Mouse (Mus musculus) intestine, embryonic 15.5 days (tissue): ENCODE results near the gene Thap8. TPM values are rescaled to one million over a fixed set of nuclear protein-coding genes. Genes with fewer than 3 reads are reported as not detected.

Experiments
- ATAC-seq: fragments of 200-750 bp; cut with Nextera tagmentation; 2 replicates; pipeline ENCODE4 v1.8.0; 2017; ENCODE audit warnings: moderate TSS enrichment, moderate library complexity
- H3K27ac ChIP-seq: fragments of 300-500 bp; sonication (generic); 2 replicates; pipeline ENCODE4 v1.5.1; 2015; ENCODE audit warnings: mild to moderate bottlenecking, inconsistent platforms
- H3K27me3 ChIP-seq: fragments of 300-500 bp; sonication (generic); replicated peaks from 2 replicates; pipeline ENCODE4 v1.6.1; 2015; ENCODE audit warnings: inconsistent platforms
- H3K36me3 ChIP-seq: fragments of 300-500 bp; sonication (generic); 2 replicates; pipeline ENCODE4 v1.6.1; 2015; ENCODE audit warnings: inconsistent platforms
- H3K4me1 ChIP-seq: fragments of 300-500 bp; sonication (generic); replicated peaks from 2 replicates; pipeline ENCODE4 v1.6.1; 2015; ENCODE audit warnings: inconsistent platforms
- H3K4me2 ChIP-seq: fragments of 300-500 bp; sonication (generic); replicated peaks from 2 replicates; pipeline ENCODE4 v1.6.1; 2015; ENCODE audit warnings: mild to moderate bottlenecking, inconsistent platforms
- H3K4me3 ChIP-seq: fragments of 300-500 bp; sonication (generic); replicated peaks from 2 replicates; pipeline ENCODE4 v1.5.1; 2015; ENCODE audit warnings: inconsistent platforms
- H3K9ac ChIP-seq: fragments of 300-500 bp; sonication (generic); 2 replicates; pipeline ENCODE4 v1.6.1; 2015; ENCODE audit warnings: inconsistent platforms
- H3K9me3 ChIP-seq: fragments of 300-500 bp; sonication (generic); 2 replicates; pipeline ENCODE4 v1.6.1; 2016; ENCODE audit warnings: inconsistent platforms
- WGBS: fragments of 180-500 bp; shearing (Covaris S2); methylation state at CpG from one replicate; pipeline ENCODE4 v1.1.7; 2015; 5-methylcytosine and 5-hydroxymethylcytosine counted together
- polyA plus RNA-seq: library from polyadenylated mRNA; unstranded; fragments of >200 nt; fragmentation: Nextera tagmentation; extraction: Ambion mirVana; gene quantifications from 2 replicates; pipeline ENCODE4 v1.2.1, GENCODE M21; 2015

The Thap8 gene
- polyA plus RNA-seq, 1 experiment from 2014 or later: 0.34 TPM

DNA sequence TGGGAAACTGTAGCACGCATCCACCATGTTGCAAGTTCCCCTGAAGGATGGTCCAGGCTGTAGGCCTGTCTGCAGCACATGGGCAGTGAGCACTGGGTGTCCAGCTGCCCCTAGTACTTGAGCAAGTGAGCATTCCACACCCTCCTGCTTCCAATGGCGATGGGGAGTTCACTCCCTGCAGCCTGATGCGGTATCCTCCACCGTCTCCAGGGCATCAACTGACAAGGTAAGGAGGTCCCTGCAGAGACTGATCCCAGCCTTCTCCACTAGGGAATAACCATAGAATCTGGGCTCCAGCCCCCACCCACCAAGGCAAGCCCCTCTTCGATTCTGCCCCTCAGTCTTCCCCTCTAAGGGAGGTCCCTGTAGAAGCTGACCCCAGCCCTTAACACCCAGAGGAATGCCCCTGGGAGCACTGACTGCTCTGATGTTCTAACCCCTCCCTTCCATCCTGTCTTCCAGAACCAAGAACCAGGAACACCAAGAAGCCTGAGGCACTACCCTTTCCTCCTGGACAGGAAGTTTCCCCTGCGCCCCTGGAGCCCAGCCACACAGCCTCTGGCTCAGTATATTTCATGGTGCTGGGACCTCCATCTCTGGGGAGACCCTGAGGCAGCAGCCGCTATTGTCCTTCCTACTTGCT lies 9.3 kb downstream of the Thap8 start:
- Histone ChIP-seq H3K4me1 (0 out of 2 replicates have a peak, but pooled peaks cover 2% of the 10 kb centered on the region), H3K4me2 (no peak overlapping the region), H3K27me3 (no peaks in the 10 kb centered on the region), H3K9me3 (no peaks in the 10 kb centered on the region), H3K36me3 (no peaks in the 10 kb centered on the region), H3K4me3 (no peak overlapping the region), H3K27ac (no peak overlapping the region), H3K9ac (no peak overlapping the region)
- WGBS: 69% methylated on average over 7 of the region's 7 CpGs
- no peak for ATAC-seq

DNA sequence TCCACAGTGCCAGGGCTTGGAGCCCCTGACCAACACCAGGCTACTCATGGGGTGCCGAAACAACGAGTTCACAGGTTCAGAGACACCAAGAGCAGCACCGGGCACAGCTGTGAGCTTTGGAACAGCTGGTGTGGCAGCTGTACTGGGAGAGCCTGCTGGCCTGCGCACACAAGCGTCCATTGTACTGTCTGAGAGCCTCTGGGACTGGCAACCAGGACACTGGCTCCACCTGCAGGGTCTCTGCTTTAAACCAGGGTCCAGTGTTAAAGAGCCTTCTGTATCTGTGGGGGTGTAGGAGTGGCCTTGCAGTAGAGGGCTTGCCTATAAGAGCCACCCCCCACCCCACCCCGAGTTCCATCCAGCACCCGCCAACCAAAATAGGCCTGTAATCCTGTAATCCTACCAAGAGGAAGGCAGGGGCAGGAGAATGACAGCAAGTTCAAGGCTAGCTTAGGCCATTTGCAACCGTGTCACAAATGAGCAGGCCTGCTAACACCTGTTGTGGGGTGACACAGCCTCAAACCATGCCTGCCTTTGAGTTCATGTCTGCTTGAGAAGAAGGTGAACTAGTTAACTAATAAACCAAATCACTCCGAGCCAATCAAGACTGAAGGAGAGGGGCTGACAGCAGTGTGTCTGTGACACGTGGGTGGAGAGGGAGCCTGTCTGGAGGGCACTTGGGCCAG lies 10.0 kb downstream of the Thap8 start:
- peak; percentile 51; the same call in 1 of the 2 replicates for ATAC-seq
- Histone ChIP-seq H3K4me3 (no peak overlapping the region), H3K9ac (no peak overlapping the region), H3K36me3 (no peaks in the 10 kb centered on the region), H3K4me2 (no peak overlapping the region), H3K4me1 (0 out of 2 replicates have a peak, but pooled peaks cover 2% of the 10 kb centered on the region), H3K9me3 (no peaks in the 10 kb centered on the region), H3K27ac (no peak overlapping the region), H3K27me3 (no peaks in the 10 kb centered on the region)
- 56% methylated on average over 10 of the region's 10 CpGs for WGBS

DNA sequence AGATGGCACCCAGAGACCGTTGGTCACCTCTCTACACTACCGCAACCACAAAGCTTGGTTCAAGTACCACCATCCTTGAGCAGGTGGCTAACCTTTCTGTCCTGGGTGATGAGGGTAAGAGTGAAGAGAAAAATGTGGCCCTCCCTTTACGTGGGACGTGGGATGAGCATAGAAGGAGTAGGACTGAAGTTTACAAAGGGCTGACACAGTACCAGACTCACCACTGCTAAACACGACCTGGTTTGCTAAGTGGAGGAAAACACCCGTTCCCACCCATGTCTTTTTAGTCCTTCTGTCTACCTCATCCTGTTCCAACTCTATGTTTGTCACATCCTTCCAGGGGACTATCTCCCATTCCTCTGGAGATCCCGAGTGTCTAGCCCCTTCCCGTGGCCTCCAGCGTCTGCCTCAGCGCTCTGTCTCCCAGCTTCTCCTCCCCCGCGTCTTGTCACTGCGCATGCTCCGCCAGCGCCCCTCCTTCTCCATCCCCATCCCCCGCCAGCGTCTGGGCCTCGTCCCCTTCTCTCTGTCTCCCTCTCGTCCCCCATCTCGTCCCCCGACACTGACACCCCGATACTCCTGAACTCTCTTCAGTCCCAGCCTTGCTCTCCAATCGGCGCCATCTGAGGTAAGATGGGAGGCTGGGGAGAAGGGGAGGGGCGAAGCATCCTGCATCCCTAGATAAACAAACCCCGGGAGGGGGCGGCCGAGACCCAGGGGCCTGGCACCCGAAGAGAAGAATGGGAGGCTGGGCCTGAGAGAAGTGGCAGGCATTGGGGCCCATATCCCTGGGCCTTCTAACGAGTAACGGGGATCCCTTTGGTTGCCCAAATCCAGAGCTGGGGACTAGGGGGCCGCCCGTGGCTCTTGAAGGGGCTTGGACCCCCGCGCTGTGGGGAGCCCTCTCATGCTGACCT lies 11.6 kb downstream of the Thap8 start, which contains the start of gene Clip3:
Clip3 (plus strand) TSS at position 514 of the 917 bp plus-strand sequence.
- Histone ChIP-seq H3K4me2 (peak within 1 kb of the TSS; percentile 67), H3K9ac (peak within 1 kb of the TSS; percentile 68), H3K4me1 (0 out of 2 replicates have a peak, but pooled peaks cover 2% of the 10 kb centered on the region), H3K4me3 (peak within 1 kb of the TSS; percentile 63), H3K9me3 (no peaks in the 10 kb centered on the region), H3K36me3 (peaks cover under 1% of the 10 kb centered on the region; the same call in 1 of the 2 replicates), H3K27ac (peak within 1 kb of the TSS; percentile 41), H3K27me3 (no peaks in the 10 kb centered on the region)
- WGBS: 8% methylated on average over 35 of the region's 35 CpGs
- peak; percentile 79 for ATAC-seq

DNA sequence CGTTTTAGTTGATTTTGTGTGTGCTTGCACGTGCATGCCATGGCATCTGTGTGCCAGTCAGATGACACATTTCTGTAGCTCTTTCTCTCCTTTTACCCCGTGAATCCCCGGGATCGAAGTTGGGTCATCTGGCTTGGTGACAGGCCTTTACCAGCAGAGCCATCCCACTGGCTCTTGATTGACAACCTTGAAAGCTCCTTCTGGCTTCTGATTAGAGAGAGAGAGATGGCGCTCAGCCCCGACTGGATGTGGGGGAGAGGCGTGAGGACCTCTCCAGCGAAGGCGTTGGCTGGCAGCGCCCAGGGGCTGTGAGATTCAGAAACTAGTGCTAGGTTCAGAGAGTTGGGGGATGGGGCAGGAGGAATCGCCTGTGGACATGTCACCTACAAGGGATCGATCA lies 13.9 kb downstream of the Thap8 start:
- Histone ChIP-seq H3K4me2 (no peak overlapping the region), H3K4me3 (no peak overlapping the region), H3K4me1 (0 out of 2 replicates have a peak, but pooled peaks cover 2% of the 10 kb centered on the region), H3K9me3 (no peaks in the 10 kb centered on the region), H3K9ac (no peak overlapping the region), H3K27me3 (no peaks in the 10 kb centered on the region), H3K27ac (no peak overlapping the region), H3K36me3 (peaks cover 4% of the 10 kb centered on the region; the same call in 1 of the 2 replicates)
- no peak for ATAC-seq
- 81% methylated on average over 13 of the region's 13 CpGs for WGBS

DNA sequence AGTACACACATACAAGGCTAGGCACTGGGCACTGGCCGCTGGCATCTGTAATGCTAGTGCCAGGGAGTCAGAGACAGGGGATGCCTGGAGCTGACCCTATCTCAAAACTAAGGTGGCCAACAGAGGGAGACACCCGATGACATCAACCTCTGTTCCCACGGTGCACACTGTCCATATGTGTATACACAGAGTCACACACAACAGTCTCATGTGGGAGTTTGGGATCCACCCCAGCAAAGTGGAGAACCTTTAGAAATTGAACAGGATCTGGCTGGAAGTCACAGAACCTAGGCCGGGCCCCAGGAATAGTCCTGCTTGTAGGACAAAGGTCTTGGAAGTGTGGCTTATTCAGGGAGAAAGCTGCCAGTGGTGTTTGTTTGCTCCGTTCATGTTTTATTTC lies 14.4 kb downstream of the Thap8 start:
- no peak overlapping the region for H3K4me3 ChIP-seq
- no peaks in the 10 kb centered on the region for H3K9me3 ChIP-seq
- H3K27ac ChIP-seq: no peak overlapping the region
- no peak overlapping the region for H3K4me2 ChIP-seq
- H3K4me1 ChIP-seq: 0 out of 2 replicates have a peak, but pooled peaks cover 2% of the 10 kb centered on the region
- no peak overlapping the region for H3K9ac ChIP-seq
- H3K36me3 ChIP-seq: peaks cover 4% of the 10 kb centered on the region; the same call in 1 of the 2 replicates
- H3K27me3 ChIP-seq: no peaks in the 10 kb centered on the region
- ATAC-seq: no peak
- 88% methylated on average over 5 of the region's 5 CpGs for WGBS

DNA sequence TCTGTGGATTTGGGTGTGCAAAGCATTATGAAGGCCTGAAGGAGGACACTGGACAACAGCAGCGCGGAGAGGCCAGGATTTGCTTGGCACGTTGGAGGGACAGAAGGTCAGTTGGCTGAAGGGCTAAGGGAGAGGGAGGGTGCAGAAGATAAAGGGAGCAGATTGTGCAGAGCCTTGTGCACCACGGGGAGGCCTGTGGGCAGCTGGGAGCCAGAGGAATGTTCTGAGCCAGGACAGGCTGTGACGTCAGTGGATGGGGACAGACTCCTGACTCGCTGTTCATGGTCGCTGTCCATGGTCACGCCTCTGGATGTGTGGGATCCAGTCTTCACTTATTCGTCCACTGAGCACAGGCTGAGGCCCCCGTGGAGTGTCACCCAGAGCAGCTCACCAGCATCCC lies 15.2 kb downstream of the Thap8 start:
- Histone ChIP-seq H3K4me3 (no peak overlapping the region), H3K4me1 (0 out of 2 replicates have a peak, but pooled peaks cover 2% of the 10 kb centered on the region), H3K27me3 (no peaks in the 10 kb centered on the region), H3K36me3 (peaks cover 4% of the 10 kb centered on the region; the same call in 1 of the 2 replicates), H3K4me2 (no peak overlapping the region), H3K9ac (no peak overlapping the region), H3K9me3 (no peaks in the 10 kb centered on the region), H3K27ac (no peak overlapping the region)
- 52% methylated on average over 10 of the region's 10 CpGs for WGBS
- no peak for ATAC-seq

DNA sequence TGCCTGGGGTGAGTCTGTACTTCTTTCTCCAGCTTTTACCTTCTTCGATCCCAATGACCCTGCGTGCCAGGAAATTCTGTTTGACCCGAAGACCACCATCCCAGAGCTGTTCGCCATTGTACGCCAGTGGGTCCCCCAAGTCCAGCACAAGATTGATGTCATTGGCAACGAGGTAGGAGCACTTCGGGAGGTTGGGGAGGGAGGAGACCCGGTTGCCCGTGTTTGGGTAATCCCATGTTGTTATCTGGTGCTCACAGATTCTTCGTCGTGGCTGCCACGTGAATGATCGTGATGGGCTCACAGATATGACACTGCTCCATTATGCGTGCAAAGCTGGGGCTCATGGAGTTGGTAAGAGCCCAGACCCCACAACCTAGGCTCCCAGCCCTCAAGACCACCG lies 16.9 kb downstream of the Thap8 start:
- no peak for ATAC-seq
- Histone ChIP-seq H3K4me3 (no peak overlapping the region), H3K9ac (no peak overlapping the region), H3K36me3 (peaks cover 6% of the 10 kb centered on the region), H3K9me3 (no peaks in the 10 kb centered on the region), H3K4me2 (no peak overlapping the region), H3K27ac (no peak overlapping the region), H3K27me3 (no peaks in the 10 kb centered on the region), H3K4me1 (0 out of 2 replicates have a peak, but pooled peaks cover 2% of the 10 kb centered on the region)
- 92% methylated on average over 15 of the region's 15 CpGs for whole genome bisulfite sequencing

DNA sequence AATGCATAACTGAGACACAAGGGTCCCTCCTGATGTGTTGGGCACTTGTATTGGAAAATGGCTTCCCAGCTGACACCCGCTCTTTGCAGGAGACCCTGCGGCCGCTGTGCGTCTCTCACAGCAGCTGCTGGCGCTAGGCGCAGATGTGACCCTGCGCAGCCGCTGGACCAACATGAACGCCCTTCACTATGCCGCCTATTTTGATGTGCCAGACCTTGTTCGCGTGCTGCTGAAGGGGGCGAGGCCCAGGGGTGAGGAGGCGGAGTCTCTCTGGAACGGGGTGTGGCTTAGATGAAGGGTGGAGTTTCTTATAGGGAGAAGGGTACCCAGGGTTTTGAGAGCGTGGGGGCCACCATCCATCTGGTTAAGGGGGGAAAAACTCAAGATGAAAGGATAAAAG lies 17.4 kb downstream of the Thap8 start:
- Histone ChIP-seq H3K36me3 (peaks cover 9% of the 10 kb centered on the region), H3K4me3 (no peak overlapping the region), H3K4me1 (no peaks in the 10 kb centered on the region), H3K27ac (no peak overlapping the region), H3K27me3 (no peaks in the 10 kb centered on the region), H3K9me3 (no peaks in the 10 kb centered on the region), H3K9ac (no peak overlapping the region), H3K4me2 (no peak overlapping the region)
- WGBS: 80% methylated on average over 16 of the region's 16 CpGs
- ATAC-seq: 0 out of 2 replicates have a peak, but pooled peaks have one; percentile 32

DNA sequence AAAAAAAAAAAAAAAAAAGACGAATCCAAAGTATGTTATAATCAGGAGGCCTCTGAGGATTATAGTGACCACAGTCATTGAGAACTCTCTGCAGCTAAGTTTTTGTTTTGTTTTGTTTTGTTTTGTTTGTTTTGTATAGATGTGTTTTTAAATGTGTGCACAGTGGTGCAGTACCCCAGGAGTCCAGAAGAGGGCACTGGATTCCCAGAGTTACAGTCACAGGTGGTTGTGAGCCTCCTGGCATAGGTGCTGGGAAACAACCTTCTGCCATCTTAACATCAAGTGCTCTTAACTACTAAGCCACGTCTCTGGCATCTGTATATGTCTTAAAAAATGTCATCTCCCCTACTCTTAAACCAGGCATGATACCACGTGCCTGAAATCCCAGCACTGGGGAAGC lies 21.0 kb downstream of the Thap8 start:
- H3K9ac ChIP-seq: no peak overlapping the region
- H3K36me3 ChIP-seq: peaks cover 9% of the 10 kb centered on the region
- 58% methylated on average over 3 of the region's 3 CpGs for WGBS
- H3K4me2 ChIP-seq: no peak overlapping the region
- no peaks in the 10 kb centered on the region for H3K9me3 ChIP-seq
- no peaks in the 10 kb centered on the region for H3K4me1 ChIP-seq
- no peak overlapping the region for H3K27ac ChIP-seq
- no peak overlapping the region for H3K4me3 ChIP-seq
- no peak for ATAC-seq
- H3K27me3 ChIP-seq: no peaks in the 10 kb centered on the region

DNA sequence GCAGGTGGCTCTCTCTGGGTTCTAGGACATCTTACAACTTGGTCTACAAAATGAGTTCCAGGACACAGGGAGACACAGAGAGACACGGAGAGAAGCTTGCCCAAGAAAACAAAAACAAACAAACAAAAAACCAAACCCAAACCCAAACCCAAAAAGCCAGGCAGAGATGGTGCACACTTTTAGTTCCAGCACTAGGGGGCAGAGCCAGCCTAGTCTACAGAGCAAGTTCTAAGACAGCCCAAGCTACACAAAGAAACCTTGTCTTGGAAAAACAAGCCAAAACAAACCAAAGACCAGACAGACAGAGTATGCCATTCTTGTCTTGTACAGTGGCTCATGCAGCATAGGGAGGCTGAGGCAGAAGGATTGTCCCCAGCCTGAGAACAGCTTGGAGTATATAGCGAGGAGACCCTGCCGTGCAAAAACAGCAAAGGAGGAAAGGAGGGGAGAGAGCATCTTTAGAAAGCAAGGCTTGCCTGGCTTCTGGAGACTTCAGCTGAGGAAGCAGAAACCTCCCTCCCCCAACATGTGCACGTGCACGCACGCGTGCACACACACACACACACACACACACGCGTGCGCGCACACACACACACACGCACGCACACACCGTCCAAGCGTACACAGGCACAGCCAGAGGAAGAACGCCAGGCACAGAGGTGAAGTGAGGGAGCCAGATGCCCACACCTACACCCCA lies 26.3 kb downstream of the Thap8 start:
- H3K4me3 ChIP-seq: no peak overlapping the region
- no peak for ATAC-seq
- no peaks in the 10 kb centered on the region for H3K9me3 ChIP-seq
- H3K27me3 ChIP-seq: no peaks in the 10 kb centered on the region
- H3K4me1 ChIP-seq: peaks cover 12% of the 10 kb centered on the region
- no peak overlapping the region for H3K9ac ChIP-seq
- H3K27ac ChIP-seq: no peak overlapping the region
- no peak overlapping the region for H3K4me2 ChIP-seq
- H3K36me3 ChIP-seq: peaks cover 5% of the 10 kb centered on the region; the same call in 1 of the 2 replicates
- WGBS: 91% methylated on average over 16 of the region's 16 CpGs

DNA sequence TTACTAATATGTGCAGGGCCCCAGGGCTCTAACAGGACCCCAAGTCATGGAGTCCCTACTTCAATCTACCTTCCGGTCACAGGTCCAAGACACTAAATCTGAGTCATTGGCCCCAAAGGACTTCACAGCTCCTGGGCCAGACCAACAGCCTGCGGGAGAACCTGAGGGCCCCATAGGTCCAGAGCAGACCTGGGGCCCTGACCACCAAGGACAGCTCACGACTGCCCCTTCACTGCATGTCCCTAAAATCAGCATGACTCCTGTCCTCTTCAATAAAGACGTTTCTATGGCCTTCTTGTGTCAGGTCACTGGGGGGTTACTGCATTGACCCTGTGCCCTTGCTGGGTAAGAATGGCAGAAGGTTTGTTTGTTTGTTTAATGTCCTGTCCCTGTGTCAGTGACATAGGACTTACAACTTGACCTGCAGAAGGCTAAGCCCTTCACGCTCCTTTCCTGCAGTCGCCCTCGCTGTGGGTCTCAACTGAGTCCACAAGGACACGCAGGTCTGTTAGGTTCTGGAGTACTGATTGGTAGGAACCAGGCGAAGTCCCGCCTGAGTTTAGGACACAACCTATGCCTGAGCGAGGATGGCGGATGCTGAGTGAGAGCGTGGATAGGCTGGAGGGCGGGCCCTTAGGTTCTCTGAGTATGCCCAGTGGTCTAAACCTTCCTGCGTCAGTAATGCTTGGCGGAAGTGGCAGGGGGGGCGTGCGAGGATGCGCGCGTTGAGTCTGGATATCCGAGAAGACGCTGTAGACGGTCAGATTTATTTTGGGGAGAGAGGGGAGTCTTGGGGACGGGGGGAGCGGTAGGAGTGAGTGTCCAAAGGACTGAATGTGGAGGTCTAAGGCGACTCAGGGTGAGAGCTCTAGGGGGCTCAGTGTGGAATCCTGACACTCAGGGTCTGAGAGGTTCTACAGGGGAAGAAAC lies 28.4 kb downstream of the Thap8 start, which contains the start of gene Alkbh6:
Alkbh6 (plus strand) TSS at position 642 of the 930 bp plus-strand sequence.
- 5% methylated on average over 27 of the region's 27 CpGs for WGBS
- Histone ChIP-seq H3K9ac (peak within 1 kb of the TSS; percentile 51), H3K4me2 (peak within 1 kb of the TSS; percentile 84), H3K4me3 (peak within 1 kb of the TSS; percentile 66), H3K36me3 (no peaks in the 10 kb centered on the region), H3K4me1 (peaks cover 12% of the 10 kb centered on the region), H3K27me3 (no peaks in the 10 kb centered on the region), H3K9me3 (no peaks in the 10 kb centered on the region), H3K27ac (peak within 1 kb of the TSS; percentile 54)
- peak; percentile 100 for ATAC-seq
